Comparison of ENCODE assay signal across 28 mouse cellular contexts in the genomic region with DNA sequence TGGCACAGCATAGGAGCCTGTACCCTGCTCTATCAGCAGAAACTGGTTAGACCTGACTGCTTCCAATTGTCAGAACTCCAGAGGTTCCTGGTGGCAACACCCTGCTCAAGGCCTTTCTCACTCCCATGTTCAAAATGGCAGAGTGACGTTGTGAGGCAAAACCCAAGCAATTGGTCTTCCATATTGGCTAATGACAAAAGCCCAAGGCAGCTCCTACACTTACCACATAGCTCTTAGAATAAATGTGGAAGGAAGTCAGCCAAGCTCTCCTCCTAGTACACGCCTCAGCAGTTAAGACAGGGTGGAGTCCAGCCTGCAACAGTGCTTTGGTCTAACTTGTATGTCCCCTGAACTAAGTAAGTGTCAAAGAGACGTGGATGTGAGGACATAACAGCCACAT. TPM values are rescaled to one million over a fixed set of nuclear protein-coding genes. Genes with fewer than 3 reads are reported as not detected.
A peak's percentile ranks its signal among the peaks of the same experiment; 100 is the strongest.
DNase-seq lines count a peak whose midpoint lies in the region; TF ChIP-seq lines count a peak whose summit lies in the region.
"Had no signal": no experiment of that assay in that cellular context is flagged by ENCODE, and none has a peak within 500 bp of the region (broad histone marks: within the 10 kb centered on the region; RNA-seq: fewer than 3 reads in every experiment).

No protein-coding gene starts in this region.

- no peak overlapping the region for H3K27ac ChIP-seq in MEL (ENCODE audit: control insufficient read depth, low read depth, low read length)
- H3K27ac ChIP-seq in kidney, adult 2 months (ENCODE audit: insufficient read depth, low read depth, low read length) = no peak overlapping the region
- H3K27ac ChIP-seq: embryonic facial prominence, embryonic 10.5 days; embryonic facial prominence, embryonic 12.5 days; forebrain, embryonic 10.5 days; forebrain, embryonic 12.5 days had no signal

- TF ChIP-seq POLR2A in MEL (IDR thresholded peaks at IDR 0.05; ENCODE audit: control insufficient read depth in 1 of 2, insufficient read depth in 1 of 2, low read depth in 1 of 2, low read length in 2 of 2, poor library complexity in 1 of 2) = no peak
- TF ChIP-seq POLR2A in kidney, adult 2 months (IDR thresholded peaks at IDR 0.05; ENCODE audit: low read depth, low read length) = no peak

- H3K4me3 ChIP-seq in MEL (ENCODE audit: control insufficient read depth in 1 of 2, insufficient read depth in 1 of 2, low read depth in 2 of 2, low read length in 2 of 2) = no peak overlapping the region
- no peak overlapping the region for H3K4me3 ChIP-seq in kidney, adult 2 months (ENCODE audit: insufficient read depth, low read depth, low read length)
- H3K4me3 ChIP-seq: embryonic facial prominence, embryonic 10.5 days; embryonic facial prominence, embryonic 12.5 days; forebrain, embryonic 10.5 days; forebrain, embryonic 12.5 days had no signal

- no peak for TF ChIP-seq EP300 in MEL (IDR thresholded peaks at IDR 0.05; ENCODE audit: low read depth in 1 of 2, low read length in 2 of 2)

- 65% methylated on average over 3 of the region's 3 CpGs for WGBS in kidney, adult 2 months

- no peaks in the 10 kb centered on the region for H3K79me2 ChIP-seq in MEL (ENCODE audit: control insufficient read depth, insufficient read depth, low read length, poor library complexity)

- no peak overlapping the region for H3K9ac ChIP-seq in MEL (ENCODE audit: control insufficient read depth, low read depth, low read length, poor library complexity, severe bottlenecking)
- H3K9ac ChIP-seq: embryonic facial prominence, embryonic 12.5 days; forebrain, embryonic 12.5 days had no signal

- TF ChIP-seq CTCF in MEL (IDR thresholded peaks at IDR 0.05 in 2 of 3, conservative IDR thresholded peaks at IDR 0.05 in 1 of 3; ENCODE audit: control insufficient read depth in 1 of 3, insufficient read depth in 1 of 3, low read depth in 2 of 3, low read length in 3 of 3, poor library complexity in 1 of 3, severe bottlenecking in 1 of 3) = no peak
- TF ChIP-seq CTCF in kidney, adult 2 months (conservative IDR thresholded peaks at IDR 0.05; ENCODE audit: insufficient read depth, insufficient read length, low read depth, low read length) = no peak

- DNase-seq in heart, adult 11 months = peak; percentile 73
- DNase-seq in heart, adult 9 months (ENCODE audit: low spot score in 2 of 2) = no peak
- peak; percentile 18 for DNase-seq in MEL (ENCODE audit: low read depth, low spot score)
- peak; percentile 82 for DNase-seq in gonadal fat pad, adult 2 months (ENCODE audit: low read depth)
- DNase-seq in kidney, adult 2 months = no peak
- no peak for DNase-seq in cerebellum, postnatal 10 days
- DNase-seq: adrenal gland, adult 2 months; adrenal gland, postnatal 10 days; adrenal gland, postnatal 25 days; B cell, adult 2 months; cerebellum, adult 11 months; cerebellum, adult 18-20 months; cerebellum, adult 8-10 months; cerebellum, adult 9-11 months; cerebellum, postnatal 25 days had no signal

- no peak for TF ChIP-seq RAD21 in MEL (IDR thresholded peaks at IDR 0.05; ENCODE audit: low read depth, low read length)

- no peaks in the 10 kb centered on the region for H3K36me3 ChIP-seq in MEL (ENCODE audit: control insufficient read depth in 1 of 2, insufficient read depth in 2 of 2, low read length in 2 of 2)
- no peaks in the 10 kb centered on the region for H3K36me3 ChIP-seq in kidney, adult 2 months (ENCODE audit: control insufficient read depth, insufficient read depth, low read length)
- H3K36me3 ChIP-seq: embryonic facial prominence, embryonic 10.5 days; embryonic facial prominence, embryonic 12.5 days; forebrain, embryonic 10.5 days; forebrain, embryonic 12.5 days; G1E had no signal

- no peaks in the 10 kb centered on the region for H3K4me1 ChIP-seq in MEL (ENCODE audit: control insufficient read depth in 1 of 2, insufficient read depth in 2 of 2, low read length in 2 of 2)
- H3K4me1 ChIP-seq in kidney, adult 2 months (ENCODE audit: control insufficient read depth, insufficient read depth, low read length) = no peaks in the 10 kb centered on the region
- H3K4me1 ChIP-seq: embryonic facial prominence, embryonic 10.5 days; embryonic facial prominence, embryonic 12.5 days; forebrain, embryonic 10.5 days; forebrain, embryonic 12.5 days had no signal

- no peaks in the 10 kb centered on the region for H3K27me3 ChIP-seq in MEL (ENCODE audit: control insufficient read depth in 1 of 2, insufficient read depth in 2 of 2, low read length in 2 of 2)
- no peaks in the 10 kb centered on the region for H3K27me3 ChIP-seq in kidney, adult 2 months (replicated peaks; ENCODE audit: control insufficient read depth, insufficient read depth, low read length)
- H3K27me3 ChIP-seq: CH12.LX; embryonic facial prominence, embryonic 12.5 days; forebrain, embryonic 12.5 days had no signal

- no peaks in the 10 kb centered on the region for H3K9me3 ChIP-seq in MEL (replicated peaks; ENCODE audit: insufficient read depth, low read length)
- H3K9me3 ChIP-seq: embryonic facial prominence, embryonic 10.5 days; embryonic facial prominence, embryonic 12.5 days; forebrain, embryonic 10.5 days; forebrain, embryonic 12.5 days; G1E had no signal

TF ChIP-seq in MEL, 35 proteins besides CTCF, POLR2A, EP300 and RAD21:
- TF ChIP-seq JUND (IDR thresholded peaks at IDR 0.05; ENCODE audit: low read depth, low read length) = no peak

RNA-seq across cellular contexts. Expression of gene Acbd7, which starts 21.9 kb away (rescaled TPM):
- 3.7 and 5.7 TPM in 2 replicates for total RNA-seq in MEL (2012; rRNA removed)
- 1 to 10 TPM in 1 of 2 experiments, not detected in 1; 2.9 TPM for polyA plus RNA-seq in MEL (2012; ENCODE audit: insufficient read depth in 1 of 2, insufficient read length in 2 of 2, low read depth in 1 of 2, low replicate concordance in 2 of 2, missing spikeins in 1 of 2)
- 30.9 and 73.5 TPM in 2 replicates for polyA plus RNA-seq in gonadal fat pad, adult 2 months (2012; rRNA removed)
- not detected in 2 replicates for polyA plus RNA-seq in kidney, adult 2 months (2012; rRNA removed)
- total RNA-seq: adrenal gland, adult 2 months; adrenal gland, postnatal 25 days; adrenal gland, postnatal 4 days had no signal
- polyA plus RNA-seq: adrenal gland, adult 2 months; forebrain, embryonic 10.5 days; G1E had no signal

RNA-seq across cellular contexts. Expression of gene Rpp38, which starts 25.4 kb away (rescaled TPM):
- total RNA-seq in MEL (2012; rRNA removed) = 13.6 and 16.6 TPM in 2 replicates
- polyA plus RNA-seq in MEL (2012; ENCODE audit: insufficient read depth in 1 of 2, insufficient read length in 2 of 2, low read depth in 1 of 2, low replicate concordance in 2 of 2, missing spikeins in 1 of 2) = 1 to 10 TPM in 1 of 2 experiments, not detected in 1; 9.9 TPM
- polyA plus RNA-seq in gonadal fat pad, adult 2 months (2012; rRNA removed) = 6.2 and 6.5 TPM in 2 replicates
- polyA plus RNA-seq in kidney, adult 2 months (2012; rRNA removed) = 3.6 and 3.7 TPM in 2 replicates

RNA-seq across cellular contexts. Expression of gene Olah, which starts 39.1 kb away (rescaled TPM):
- not detected in 2 replicates for total RNA-seq in MEL (2012; rRNA removed)
- polyA plus RNA-seq in MEL (2012; ENCODE audit: insufficient read depth in 1 of 2, insufficient read length in 2 of 2, low read depth in 1 of 2, low replicate concordance in 2 of 2, missing spikeins in 1 of 2) = not detected
- polyA plus RNA-seq in gonadal fat pad, adult 2 months (2012; rRNA removed) = not detected in 2 replicates
- polyA plus RNA-seq in kidney, adult 2 months (2012; rRNA removed) = not detected in 2 replicates
- polyA plus RNA-seq: adrenal gland, adult 2 months; brain, embryonic 14.5 days; CD4-positive, CD25-positive, alpha-beta regulatory T cell, adult 4 months; cortical plate, adult 2 months; embryonic facial prominence, embryonic 10.5 days; embryonic facial prominence, embryonic 12.5 days; embryonic facial prominence, embryonic 14.5 days; forebrain, embryonic 10.5 days; forebrain, embryonic 12.5 days; forebrain, embryonic 14.5 days; forebrain, embryonic 16.5 days; G1E had no signal

Comparison
In these comparisons a context has a peak if more than half of its experiments do, and no peak if none do; other contexts are left out.
1. DNase-seq: peak in heart, adult 11 months (single experiment), MEL (single experiment) and gonadal fat pad, adult 2 months (single experiment); none in heart, adult 9 months (0 of 2), kidney, adult 2 months (single experiment) and cerebellum, postnatal 10 days (0 of 2).